Mouse (Mus musculus): Measurements from ENCODE around the gene Cpeb3.

The Cpeb3 gene

DNA sequence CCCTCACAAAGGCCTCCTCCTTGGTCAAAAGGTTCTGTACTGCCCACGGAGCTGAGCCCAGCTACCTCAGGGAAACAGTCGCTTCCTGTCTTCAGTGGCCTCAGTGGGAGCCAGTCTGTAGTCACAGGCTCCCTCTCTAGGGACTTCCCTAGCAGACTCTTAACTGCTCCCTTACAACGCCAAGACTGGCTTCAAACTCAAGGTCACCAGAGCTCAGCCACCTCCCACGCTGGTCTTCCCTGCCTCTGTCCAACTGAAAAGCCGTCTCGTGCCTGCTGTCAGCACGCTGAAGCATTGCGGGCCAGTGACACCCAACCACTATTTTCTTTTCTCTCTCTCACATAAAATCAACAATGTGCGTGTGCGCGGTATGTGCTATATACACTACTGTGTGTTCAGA lies 182.0 kb downstream of the Cpeb3 start:
- DNase-seq (ENCODE audit: low spot score): no peak

DNA sequence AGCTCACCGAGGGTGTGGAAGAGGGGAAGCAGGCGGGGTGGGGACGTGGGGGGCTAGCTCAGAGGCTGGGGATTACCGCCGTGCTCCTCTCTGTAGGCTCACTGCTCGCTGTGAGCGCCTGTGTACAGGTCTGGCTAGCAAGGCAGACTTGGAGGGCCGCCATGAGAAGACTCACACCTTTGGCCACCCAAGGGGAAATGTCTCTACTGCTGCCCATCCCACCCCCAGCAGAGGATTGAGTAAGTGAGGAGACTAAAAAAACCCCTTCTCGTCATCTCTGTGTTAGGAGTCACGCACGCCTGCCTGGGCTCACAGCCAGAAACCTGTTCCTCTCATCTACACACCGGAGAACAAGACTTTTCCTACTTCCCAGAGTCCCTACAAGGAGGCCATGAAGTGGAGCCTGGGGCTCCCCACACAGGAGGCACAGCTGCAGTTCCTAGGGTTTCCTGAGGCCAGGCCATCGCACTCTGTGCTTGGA lies 182.5 kb downstream of the Cpeb3 start:
- no peak for DNase-seq (ENCODE audit: low spot score)

DNA sequence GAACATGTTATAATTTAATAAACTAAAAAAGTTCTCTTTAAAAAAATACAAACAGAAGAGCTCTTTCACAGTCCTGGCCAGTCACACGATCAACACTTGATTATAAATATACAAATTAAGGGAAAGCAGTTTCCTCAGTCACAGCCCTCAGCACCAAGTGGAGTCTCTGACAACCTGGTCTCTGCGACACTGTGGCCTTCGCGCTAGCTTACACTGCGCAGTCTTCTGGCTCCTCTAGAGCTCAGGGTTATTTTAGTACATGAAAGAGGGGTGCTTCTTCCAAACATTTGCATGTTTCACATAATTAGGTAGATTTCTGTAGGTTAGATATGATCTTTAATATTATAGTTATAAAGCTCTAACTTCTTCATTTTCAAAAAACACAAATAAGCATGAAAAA lies 186.3 kb downstream of the Cpeb3 start:
- DNase-seq (ENCODE audit: low spot score): no peak

DNA sequence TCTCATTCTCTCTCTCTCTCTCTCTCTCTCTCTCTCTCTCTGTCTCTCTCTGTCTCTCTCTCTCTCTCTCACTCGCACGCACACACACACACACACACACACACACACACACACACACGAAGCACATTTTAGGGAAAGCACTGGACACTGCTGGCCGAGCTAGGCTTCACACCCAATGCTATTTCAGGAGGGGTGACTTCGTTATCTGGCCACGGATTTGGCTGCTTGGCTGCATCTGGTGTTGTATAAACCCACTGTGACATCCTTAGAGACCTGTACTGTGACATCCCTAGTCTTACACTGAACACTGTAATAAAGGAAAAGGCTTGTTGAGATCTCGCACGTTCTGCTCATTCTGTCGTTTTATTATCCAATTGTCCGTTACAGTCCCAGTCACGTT lies 187.4 kb downstream of the Cpeb3 start:
- no peak for DNase-seq (ENCODE audit: low spot score)

DNA sequence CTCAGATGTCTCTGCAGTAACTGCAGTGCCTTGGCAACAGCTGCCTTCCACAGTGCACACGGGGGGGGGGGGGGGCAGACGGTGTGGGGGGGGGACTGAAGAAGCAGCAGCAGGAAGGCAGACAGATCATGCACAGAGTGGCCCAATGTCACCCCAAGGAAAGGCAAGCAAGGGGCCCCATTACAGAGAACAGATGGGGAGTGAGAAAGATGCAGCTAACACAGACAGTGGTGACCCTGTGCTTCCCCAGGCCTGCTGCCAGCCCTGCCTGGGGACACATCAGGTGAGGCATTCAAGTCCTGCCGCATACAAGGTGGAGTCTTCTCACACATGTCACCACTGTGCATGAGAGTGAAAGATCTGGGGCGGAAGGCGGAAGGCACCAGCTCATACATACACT lies 187.9 kb downstream of the Cpeb3 start:
- no peak for DNase-seq (ENCODE audit: low spot score)

DNA sequence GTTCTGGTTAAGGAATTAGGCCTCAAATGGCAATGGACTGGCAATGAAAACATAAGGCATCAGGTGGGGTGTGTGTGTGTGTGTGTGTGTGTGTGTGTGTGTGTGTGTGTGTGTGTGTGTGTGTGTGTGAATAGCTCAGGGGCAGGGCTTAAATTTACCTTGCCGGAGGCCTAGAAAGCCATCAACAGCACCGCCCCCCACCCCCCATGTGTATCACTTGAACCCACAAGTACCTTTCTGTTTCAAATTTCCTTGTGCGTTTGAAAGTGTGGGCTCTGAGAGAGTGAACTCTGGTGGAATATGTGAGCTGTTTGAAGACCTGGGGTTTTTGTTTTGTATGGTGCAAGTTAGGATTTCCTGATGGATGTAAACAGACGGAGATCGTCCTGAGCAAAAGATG lies 189.5 kb downstream of the Cpeb3 start:
- no peak for DNase-seq (ENCODE audit: low spot score)

DNA sequence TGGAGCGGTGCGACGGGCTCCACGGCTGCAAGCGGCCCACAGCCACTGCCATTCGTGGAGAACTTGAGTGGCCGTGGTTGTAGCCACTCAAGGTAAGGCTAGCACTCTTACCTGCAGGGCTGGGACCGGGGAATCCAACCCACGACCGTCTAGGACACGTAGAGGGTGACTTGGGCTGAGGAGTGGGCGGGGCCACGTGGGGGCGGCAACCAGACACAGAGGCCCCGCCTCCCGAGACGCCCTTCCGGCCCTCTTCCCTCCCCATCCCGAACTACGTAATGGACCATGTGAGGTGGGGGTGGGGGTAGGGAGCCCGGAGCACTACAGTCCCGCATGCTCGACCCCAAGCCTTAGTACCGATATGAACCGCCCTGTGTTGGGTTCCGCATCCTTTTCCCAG lies 190.0 kb downstream of the Cpeb3 start:
- peak; percentile 47 for DNase-seq (ENCODE audit: low spot score)

DNA sequence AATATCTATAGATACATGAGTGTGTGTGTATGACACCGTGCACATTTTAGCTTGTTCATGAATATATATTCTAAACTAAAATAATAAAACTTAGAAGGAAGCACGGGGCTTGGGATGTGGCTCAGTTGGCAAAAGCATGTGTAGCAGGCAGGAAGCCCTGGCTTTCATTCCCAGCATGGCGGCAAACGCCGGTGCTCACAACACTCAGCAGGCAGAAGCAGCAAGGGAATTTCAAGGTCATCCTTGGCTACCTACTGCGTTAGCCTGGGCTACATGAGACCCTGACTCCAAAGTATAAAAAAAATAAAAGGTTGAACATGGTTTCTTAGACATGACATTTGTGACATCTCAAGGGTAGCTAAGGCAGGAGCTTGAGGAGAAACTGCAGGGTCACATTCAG lies 191.5 kb downstream of the Cpeb3 start:
- DNase-seq (ENCODE audit: low spot score): no peak

DNA sequence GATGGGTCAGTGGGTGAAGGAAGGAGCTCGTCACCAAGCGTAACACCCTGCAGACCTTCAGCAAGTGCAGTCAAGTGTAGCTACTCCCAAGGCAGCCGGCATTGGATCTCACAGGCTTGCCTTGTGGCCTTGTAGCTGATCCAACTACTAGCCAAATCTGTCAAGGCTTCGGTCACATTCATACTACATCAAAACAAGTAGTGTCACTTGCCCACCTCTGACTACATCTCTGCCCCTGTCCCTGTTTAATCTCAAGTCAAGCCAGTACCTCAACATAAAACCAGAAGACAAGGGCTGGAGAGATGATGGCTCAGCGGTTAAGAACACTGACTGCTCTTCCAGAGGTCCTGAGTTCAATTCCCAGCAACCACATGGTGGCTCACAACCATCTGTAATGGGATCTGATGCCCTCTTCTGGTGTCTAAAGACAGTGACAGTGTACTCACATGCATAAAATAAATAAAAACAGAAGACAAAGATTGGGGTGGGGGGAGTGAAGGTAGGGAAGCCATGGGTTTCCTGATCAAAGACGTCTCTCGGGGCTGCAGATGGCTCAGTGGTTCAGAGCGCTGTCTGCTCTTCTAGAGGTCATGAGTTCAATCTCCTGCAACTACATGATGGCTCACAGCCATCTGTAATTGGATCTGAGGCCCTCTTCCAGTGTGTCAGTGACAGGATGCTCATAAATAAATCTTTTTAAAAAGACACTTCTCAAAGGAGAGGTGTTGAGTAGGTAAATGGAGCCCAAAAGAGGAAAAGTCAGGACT lies 194.0 kb downstream of the Cpeb3 start:
- no peak for DNase-seq (ENCODE audit: low spot score)

DNA sequence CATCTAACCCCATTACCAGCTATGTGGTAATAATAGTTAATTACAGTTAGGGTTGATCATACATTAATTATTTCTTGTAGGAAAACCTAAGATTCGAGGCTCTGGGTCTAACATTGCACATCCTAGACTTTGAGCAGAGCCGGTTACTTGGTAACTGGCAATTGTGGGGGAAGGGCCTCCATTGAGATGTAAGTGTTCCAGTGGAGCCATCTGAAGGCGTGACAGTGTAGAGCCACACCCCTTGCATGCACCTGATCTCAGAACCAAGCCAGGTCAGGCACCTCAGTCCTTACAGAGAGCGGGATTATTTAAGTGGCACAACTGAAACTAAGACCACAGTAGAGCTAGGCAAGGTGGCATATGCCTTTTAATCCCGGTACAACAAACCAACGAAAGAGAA lies 194.9 kb downstream of the Cpeb3 start:
- no peak for DNase-seq (ENCODE audit: low spot score)

DNA sequence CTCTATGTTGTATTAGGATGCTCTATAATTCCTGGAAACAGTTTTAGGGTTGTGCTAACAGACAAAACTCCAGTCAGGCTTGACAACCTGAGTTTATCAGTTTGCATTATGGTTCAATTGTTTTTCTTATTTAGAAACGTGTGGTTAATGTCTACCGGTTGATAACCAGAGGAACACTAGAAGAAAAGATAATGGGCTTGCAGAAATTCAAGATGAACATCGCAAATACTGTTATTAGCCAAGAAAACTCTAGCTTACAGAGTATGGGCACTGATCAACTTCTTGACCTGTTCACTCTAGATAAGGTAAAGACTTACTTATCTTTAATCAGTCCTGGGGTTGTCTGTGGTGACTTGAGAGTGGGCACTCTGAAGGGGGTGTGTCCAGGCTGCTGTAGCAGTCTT lies 198.5 kb downstream of the Cpeb3 start:
- DNase-seq (ENCODE audit: low spot score): no peak

DNA sequence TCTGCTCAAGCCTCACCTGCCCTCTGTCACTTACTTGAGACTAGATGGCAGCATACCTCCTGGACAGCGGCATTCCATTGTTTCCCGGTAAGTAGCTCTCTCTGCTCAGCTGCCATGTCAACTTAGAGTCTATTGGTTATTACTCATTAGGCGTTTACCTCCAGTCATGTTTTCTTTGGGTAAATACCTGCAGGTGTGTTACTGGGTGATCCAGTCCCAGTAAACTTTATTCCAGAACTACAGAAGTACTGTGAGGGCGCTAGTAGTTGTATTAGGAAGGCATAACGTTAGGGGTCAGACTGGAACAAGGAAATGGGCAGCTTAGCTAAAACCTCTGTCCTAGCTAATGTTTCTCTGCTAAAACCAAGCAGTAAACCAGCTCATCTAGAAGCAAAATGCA lies 203.8 kb downstream of the Cpeb3 start:
- no peak for DNase-seq (ENCODE audit: low spot score)
